Mouse (Mus musculus) liver, postnatal 0 days (tissue): Measurements from ENCODE around the gene Zfand3.

ENCODE experiments used
- CTCF ChIP-seq: sonication (generic); IDR thresholded peaks from 2 replicates; pipeline ENCODE4 v1.5.1; 2016; ENCODE audit warnings: antibody characterized with exemption, low read depth
- EP300 ChIP-seq: IDR thresholded peaks from 2 replicates; pipeline ENCODE4 v1.6.1; 2016; ENCODE audit warnings: antibody characterized with exemption, low read depth, mild to moderate bottlenecking

DNA sequence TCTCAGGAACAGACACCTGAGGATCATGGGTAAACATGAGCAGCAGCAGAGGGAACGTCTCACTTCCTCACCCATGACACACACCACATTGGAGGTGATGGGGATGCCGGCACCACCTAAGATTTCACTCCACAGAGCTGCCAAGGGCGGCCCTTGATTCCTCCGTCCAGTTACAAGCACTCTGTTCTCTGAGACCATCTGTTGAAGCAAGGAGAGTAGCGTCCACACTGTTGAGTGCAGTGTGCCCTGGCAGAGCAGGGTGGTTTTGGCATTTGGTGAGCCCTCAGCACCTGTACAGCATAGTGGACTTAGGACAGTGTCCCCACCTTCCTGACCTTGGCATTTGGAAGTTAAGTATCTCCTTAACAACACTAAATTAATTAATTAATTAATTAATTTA, 107.0 kb downstream of the Zfand3 start:
- TF ChIP-seq CTCF (no peak), EP300 (no peak)
